Mouse (Mus musculus): Measurements from ENCODE around the gene Xpo6. TPM values are rescaled to one million over a fixed set of nuclear protein-coding genes. Genes with fewer than 3 reads are reported as not detected.

Gene Xpo6
- polyA plus RNA-seq, 1 experiment from 2014 or later: 35.1 TPM

GRCm38 (mm10) chr7:126230357-126231148 is 30.3 kb upstream of the Xpo6 start:
- no peak for ATAC-seq (ENCODE audit: insufficient read depth, low FRiP score, low read depth)
- no peaks in the 10 kb centered on the region for H3K4me1 ChIP-seq
- H3K4me2 ChIP-seq: no peak overlapping the region
- H3K9ac ChIP-seq: no peak overlapping the region
- H3K9me3 ChIP-seq: no peaks in the 10 kb centered on the region
- no peak overlapping the region for H3K27ac ChIP-seq
- H3K4me3 ChIP-seq (replicated peaks): no peak overlapping the region
- H3K36me3 ChIP-seq: no peaks in the 10 kb centered on the region
- WGBS: 48% methylated on average over 8 of the region's 8 CpGs
- no peaks in the 10 kb centered on the region for H3K27me3 ChIP-seq (replicated peaks)

- H3K9me3 ChIP-seq: no peaks in the 10 kb centered on the region
- no peaks in the 10 kb centered on the region for H3K4me1 ChIP-seq
- H3K9ac ChIP-seq: no peak overlapping the region
- no peak overlapping the region for H3K4me2 ChIP-seq
- H3K27ac ChIP-seq: no peak overlapping the region
- H3K36me3 ChIP-seq: no peaks in the 10 kb centered on the region
- H3K4me3 ChIP-seq (replicated peaks): no peak overlapping the region
- ATAC-seq (ENCODE audit: insufficient read depth, low FRiP score, low read depth): no peak
- H3K27me3 ChIP-seq (replicated peaks): no peaks in the 10 kb centered on the region
- 34% methylated on average over 5 of the region's 5 CpGs for WGBS
Measured at GRCm38 (mm10) chr7:126226136-126226535, 25.8 kb upstream of the Xpo6 start.

- no peaks in the 10 kb centered on the region for H3K4me1 ChIP-seq
- WGBS: 52% methylated on average over 3 of the region's 3 CpGs
- no peak overlapping the region for H3K4me2 ChIP-seq
- no peaks in the 10 kb centered on the region for H3K9me3 ChIP-seq
- H3K27me3 ChIP-seq (replicated peaks): no peaks in the 10 kb centered on the region
- H3K36me3 ChIP-seq: no peaks in the 10 kb centered on the region
- ATAC-seq (ENCODE audit: insufficient read depth, low FRiP score, low read depth): no peak
- H3K9ac ChIP-seq: no peak overlapping the region
- no peak overlapping the region for H3K27ac ChIP-seq
- H3K4me3 ChIP-seq (replicated peaks): no peak overlapping the region
Measured at GRCm38 (mm10) chr7:126222753-126223152, 22.5 kb upstream of the Xpo6 start.

- no peaks in the 10 kb centered on the region for H3K36me3 ChIP-seq
- 28% methylated on average over 1 of the region's 1 CpGs for WGBS
- no peak overlapping the region for H3K4me3 ChIP-seq (replicated peaks)
- no peak for ATAC-seq (ENCODE audit: insufficient read depth, low FRiP score, low read depth)
- no peak overlapping the region for H3K9ac ChIP-seq
- H3K27me3 ChIP-seq (replicated peaks): no peaks in the 10 kb centered on the region
- H3K4me2 ChIP-seq: no peak overlapping the region
- no peaks in the 10 kb centered on the region for H3K9me3 ChIP-seq
- H3K27ac ChIP-seq: no peak overlapping the region
- no peaks in the 10 kb centered on the region for H3K4me1 ChIP-seq
Measured at GRCm38 (mm10) chr7:126220611-126221010, 20.3 kb upstream of the Xpo6 start.

GRCm38 (mm10) chr7:126218311-126218710 is 18.0 kb upstream of the Xpo6 start:
- H3K27me3 ChIP-seq (replicated peaks): no peaks in the 10 kb centered on the region
- no peak overlapping the region for H3K4me3 ChIP-seq (replicated peaks)
- no peak overlapping the region for H3K4me2 ChIP-seq
- H3K27ac ChIP-seq: no peak overlapping the region
- no peak for ATAC-seq (ENCODE audit: insufficient read depth, low FRiP score, low read depth)
- H3K4me1 ChIP-seq: no peaks in the 10 kb centered on the region
- no peaks in the 10 kb centered on the region for H3K9me3 ChIP-seq
- 77% methylated on average over 1 of the region's 1 CpGs for WGBS
- H3K9ac ChIP-seq: no peak overlapping the region
- H3K36me3 ChIP-seq: no peaks in the 10 kb centered on the region

- Histone ChIP-seq H3K4me1 (no peaks in the 10 kb centered on the region), H3K27ac (no peak overlapping the region), H3K4me2 (no peak overlapping the region), H3K36me3 (no peaks in the 10 kb centered on the region), H3K27me3 (replicated peaks) (no peaks in the 10 kb centered on the region), H3K9ac (no peak overlapping the region), H3K4me3 (replicated peaks) (no peak overlapping the region), H3K9me3 (no peaks in the 10 kb centered on the region)
- ATAC-seq (ENCODE audit: insufficient read depth, low FRiP score, low read depth): no peak
- 64% methylated on average over 1 of the region's 1 CpGs for WGBS
Measured at GRCm38 (mm10) chr7:126216867-126217266, 16.6 kb upstream of the Xpo6 start.

GRCm38 (mm10) chr7:126210856-126211255 is 10.6 kb upstream of the Xpo6 start:
- Histone ChIP-seq H3K9ac (no peak overlapping the region), H3K27ac (no peak overlapping the region), H3K4me3 (replicated peaks) (no peak overlapping the region), H3K27me3 (replicated peaks) (no peaks in the 10 kb centered on the region), H3K4me2 (no peak overlapping the region), H3K9me3 (no peaks in the 10 kb centered on the region), H3K36me3 (no peaks in the 10 kb centered on the region), H3K4me1 (no peaks in the 10 kb centered on the region)
- WGBS: 79% methylated on average over 5 of the region's 5 CpGs
- ATAC-seq (ENCODE audit: insufficient read depth, low FRiP score, low read depth): no peak

GRCm38 (mm10) chr7:126200997-126201345 is 670 bp upstream of the Xpo6 start:
- H3K36me3 ChIP-seq: no peaks in the 10 kb centered on the region
- H3K27me3 ChIP-seq (replicated peaks): no peaks in the 10 kb centered on the region
- 92% methylated on average over 4 of the region's 4 CpGs for WGBS
- ATAC-seq (ENCODE audit: insufficient read depth, low FRiP score, low read depth): no peak
- no peak overlapping the region; the same call in 1 of the 2 replicates for H3K27ac ChIP-seq
- H3K4me1 ChIP-seq: 0 out of 2 replicates have a peak, but pooled peaks cover 9% of the 10 kb centered on the region
- H3K4me3 ChIP-seq (replicated peaks): peak overlapping the region; percentile 95
- no peaks in the 10 kb centered on the region for H3K9me3 ChIP-seq
- peak overlapping the region; percentile 80 for H3K4me2 ChIP-seq
- H3K9ac ChIP-seq: no peak overlapping the region

GRCm38 (mm10) chr7:126199691-126200102 is 604 bp downstream of the Xpo6 start:
- Histone ChIP-seq H3K4me3 (replicated peaks) (peak overlapping the region; percentile 95), H3K4me1 (0 out of 2 replicates have a peak, but pooled peaks cover 9% of the 10 kb centered on the region), H3K27ac (peak overlapping the region; percentile 85), H3K9ac (peak overlapping the region; percentile 100), H3K9me3 (no peaks in the 10 kb centered on the region), H3K36me3 (no peaks in the 10 kb centered on the region), H3K27me3 (replicated peaks) (no peaks in the 10 kb centered on the region), H3K4me2 (peak overlapping the region; percentile 80)
- peak; percentile 53 for ATAC-seq (ENCODE audit: insufficient read depth, low FRiP score, low read depth)
- WGBS: under 1% methylated on average over 27 of the region's 27 CpGs

- peak overlapping the region; percentile 80 for H3K4me2 ChIP-seq
- peak overlapping the region; percentile 100; the same call in 1 of the 2 replicates for H3K9ac ChIP-seq
- H3K4me3 ChIP-seq (replicated peaks): peak overlapping the region; percentile 95
- 40% methylated on average over 1 of the region's 1 CpGs for WGBS
- no peak for ATAC-seq (ENCODE audit: insufficient read depth, low FRiP score, low read depth)
- no peak overlapping the region for H3K27ac ChIP-seq
- no peaks in the 10 kb centered on the region for H3K36me3 ChIP-seq
- 0 out of 2 replicates have a peak, but pooled peaks cover 9% of the 10 kb centered on the region for H3K4me1 ChIP-seq
- no peaks in the 10 kb centered on the region for H3K9me3 ChIP-seq
- H3K27me3 ChIP-seq (replicated peaks): no peaks in the 10 kb centered on the region
Measured at GRCm38 (mm10) chr7:126198926-126199325, 1.4 kb downstream of the Xpo6 start.

GRCm38 (mm10) chr7:126194175-126194574 is 6.1 kb downstream of the Xpo6 start:
- Histone ChIP-seq H3K4me1 (0 out of 2 replicates have a peak, but pooled peaks cover 9% of the 10 kb centered on the region), H3K27ac (no peak overlapping the region), H3K36me3 (no peaks in the 10 kb centered on the region), H3K4me2 (no peak overlapping the region), H3K9me3 (no peaks in the 10 kb centered on the region), H3K4me3 (replicated peaks) (no peak overlapping the region), H3K27me3 (replicated peaks) (no peaks in the 10 kb centered on the region), H3K9ac (no peak overlapping the region)
- no peak for ATAC-seq (ENCODE audit: insufficient read depth, low FRiP score, low read depth)
- WGBS: 91% methylated on average over 1 of the region's 1 CpGs

- Histone ChIP-seq H3K4me3 (replicated peaks) (no peak overlapping the region), H3K9me3 (no peaks in the 10 kb centered on the region), H3K4me1 (no peaks in the 10 kb centered on the region), H3K27ac (no peak overlapping the region), H3K27me3 (replicated peaks) (no peaks in the 10 kb centered on the region), H3K9ac (no peak overlapping the region), H3K4me2 (no peak overlapping the region), H3K36me3 (no peaks in the 10 kb centered on the region)
- ATAC-seq (ENCODE audit: insufficient read depth, low FRiP score, low read depth): no peak
- 76% methylated on average over 1 of the region's 1 CpGs for WGBS
Measured at GRCm38 (mm10) chr7:126191471-126191870, 8.8 kb downstream of the Xpo6 start.

Data from stomach, embryonic 15.5 days (tissue).